Mouse (Mus musculus) heart, adult 2 months (tissue): ENCODE measurements around the gene Smarcd2. TPM values are rescaled to one million over a fixed set of nuclear protein-coding genes. Genes with fewer than 3 reads are reported as not detected.
A peak's percentile ranks its signal among the peaks of the same experiment; 100 is the strongest.

Source experiments
- DNase-seq, 2 experiments: peaks; one replicate each; pipeline ENCODE4 v3.0.0; 2021
- H3K27ac ChIP-seq: fragments of 200-600 bp; 2 replicates; pipeline ENCODE4 v1.8.1; 2022
- H3K27me3 ChIP-seq: fragments of 200-500 bp; 2 replicates; pipeline ENCODE4 v1.6.1; 2012; ENCODE audit warnings: mild to moderate bottlenecking, low read length, inconsistent platforms, mixed read lengths; ENCODE audit not compliant: control insufficient read depth, insufficient read depth
- H3K36me3 ChIP-seq: fragments of 200-500 bp; 2 replicates; pipeline ENCODE4 v1.6.1; 2012; ENCODE audit warnings: low read length, inconsistent platforms; ENCODE audit not compliant: control insufficient read depth, insufficient read depth
- H3K4me1 ChIP-seq: fragments of 200-500 bp; 2 replicates; pipeline ENCODE4 v1.6.1; 2011; ENCODE audit warnings: low read length; ENCODE audit not compliant: control insufficient read depth, insufficient read depth
- H3K4me3 ChIP-seq: fragments of 200-600 bp; 2 replicates; pipeline ENCODE4 v1.8.1; 2022
- H3K79me2 ChIP-seq: fragments of 200-500 bp; replicated peaks from 2 replicates; pipeline ENCODE4 v1.6.1; 2012; ENCODE audit warnings: mild to moderate bottlenecking, inconsistent platforms, low read length, moderate library complexity, mixed read lengths; ENCODE audit not compliant: control insufficient read depth, insufficient read depth
- H3K9ac ChIP-seq: fragments of 200-500 bp; 2 replicates; pipeline ENCODE4 v1.6.1; 2012; ENCODE audit warnings: low read depth, mild to moderate bottlenecking, control low read depth, inconsistent platforms, low read length, mixed read lengths
- CTCF ChIP-seq: fragments of 200-600 bp; IDR thresholded peaks from 2 replicates; pipeline ENCODE4 v1.8.1; 2022; ENCODE audit warnings: antibody characterized with exemption, mild to moderate bottlenecking, moderate library complexity
- EP300 ChIP-seq: fragments of 200-500 bp; IDR thresholded peaks from 2 replicates; pipeline ENCODE4 v1.6.1; 2011; ENCODE audit warnings: low read depth, low read length, control low read depth; ENCODE audit not compliant: insufficient read depth
- POLR2A ChIP-seq: fragments of 200-500 bp; IDR thresholded peaks from 2 replicates; pipeline ENCODE4 v1.6.1; 2011; ENCODE audit warnings: mild to moderate bottlenecking, low read depth, low read length, control low read depth; ENCODE audit not compliant: insufficient read depth
- WGBS: fragments of 180-500 bp; shearing (Covaris S2); methylation state at CpG from one replicate; pipeline ENCODE4 v1.1.7; 2018; 5-methylcytosine and 5-hydroxymethylcytosine counted together
- intact Hi-C: fragments of 180-260 bp; cut with DNase I; formaldehyde crosslinking; loops from one replicate; pipeline ENCODE4 v1.15.1; 2025
- polyA plus RNA-seq: library from polyadenylated mRNA; depleted of rRNA; stranded (reverse); fragments of >200 nt; gene quantifications from 2 replicates; pipeline ENCODE4 v1.2.3, GENCODE M21; 2012
- total RNA-seq, 2 experiments: library from RNA; stranded (reverse); gene quantifications; 2 replicates each; pipeline ENCODE4 v1.2.3; 2021

Smarcd2 gene
- total and polyA plus RNA-seq, 3 experiments, result 16.6 to 39.2 (median 17.2) TPM

DNA sequence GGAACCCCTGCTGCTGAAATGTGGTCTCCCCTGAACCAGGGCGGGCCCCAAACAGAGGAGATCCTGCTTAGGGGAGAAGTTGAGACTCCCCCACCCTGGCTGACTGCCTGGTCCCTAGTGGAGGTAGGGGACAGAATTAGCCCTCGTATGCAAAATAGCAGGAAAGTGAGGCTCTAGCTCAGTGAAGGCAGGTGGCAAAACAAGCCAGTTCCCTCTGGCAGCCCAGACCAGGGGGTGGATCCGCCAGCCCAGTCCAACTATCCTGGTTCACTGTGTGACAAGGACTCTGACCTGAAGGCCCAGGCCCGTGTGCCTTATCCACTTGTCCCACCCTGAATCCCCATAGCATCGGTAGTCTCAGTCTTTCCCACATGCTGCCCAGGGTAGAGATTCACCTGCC lies 37.4 kb upstream of the Smarcd2 start:
- Histone ChIP-seq H3K36me3 (no peaks in the 10 kb centered on the region), H3K9ac (no peak overlapping the region), H3K4me1 (no peaks in the 10 kb centered on the region), H3K27me3 (no peaks in the 10 kb centered on the region), H3K79me2 (no peaks in the 10 kb centered on the region), H3K27ac (no peak overlapping the region), H3K4me3 (no peak overlapping the region)
- DNase-seq, result peak in 1 of 2 experiments; percentile 44
- intact Hi-C loops, result no loop called here
- WGBS, result 83% methylated on average over 5 of the region's 5 CpGs
- TF ChIP-seq CTCF, result no peak
- TF ChIP-seq POLR2A, result no peak
- TF ChIP-seq EP300, result no peak

DNA sequence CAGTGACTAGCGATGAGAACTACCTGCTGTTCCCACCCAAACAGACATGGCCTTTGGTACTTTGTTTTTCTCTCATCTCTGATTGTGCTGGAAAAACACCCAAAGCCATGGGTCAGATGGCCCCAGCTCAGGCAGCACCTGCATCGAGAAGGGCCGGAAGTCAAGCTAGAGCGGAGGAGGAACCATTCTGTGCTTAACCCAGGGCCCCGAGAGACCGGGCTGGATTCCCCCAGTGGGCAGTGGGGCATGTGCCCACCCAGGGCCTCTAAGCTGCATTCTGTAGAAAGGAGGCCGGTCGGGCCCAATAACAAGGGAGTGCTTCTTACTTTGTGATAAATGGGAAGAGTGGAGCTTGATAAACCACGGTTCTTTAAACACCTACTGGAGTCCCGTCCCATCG lies 35.4 kb upstream of the Smarcd2 start:
- no peak overlapping the region for H3K4me3 ChIP-seq
- no peak overlapping the region for H3K9ac ChIP-seq
- intact Hi-C loops, result no loop called here
- H3K79me2 ChIP-seq, result no peaks in the 10 kb centered on the region
- H3K4me1 ChIP-seq, result no peaks in the 10 kb centered on the region
- TF ChIP-seq POLR2A (no peak), CTCF (no peak), EP300 (no peak)
- 70% methylated on average over 11 of the region's 11 CpGs for WGBS
- H3K27me3 ChIP-seq, result no peaks in the 10 kb centered on the region
- H3K27ac ChIP-seq, result no peak overlapping the region
- peak in 1 of 2 experiments; percentile 61 for DNase-seq
- H3K36me3 ChIP-seq, result no peaks in the 10 kb centered on the region

DNA sequence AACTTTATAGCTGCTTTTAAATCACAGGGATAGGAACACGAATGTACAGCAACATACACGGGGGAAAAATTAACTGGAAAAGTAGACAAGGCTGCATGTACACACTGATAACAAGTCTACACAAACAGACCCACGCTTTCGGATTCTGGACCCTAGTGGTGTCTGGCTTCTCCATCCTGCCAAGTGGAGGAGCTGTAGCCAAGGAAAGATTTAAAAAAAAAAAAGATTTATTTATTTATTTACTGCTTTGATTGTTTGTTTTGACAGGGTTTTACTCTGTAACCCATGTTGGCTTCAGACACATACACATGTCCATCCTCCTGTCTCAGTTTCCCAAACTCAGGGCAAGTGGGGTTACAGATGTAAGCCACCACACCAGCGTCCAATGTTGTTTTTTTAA lies 34.7 kb upstream of the Smarcd2 start:
- H3K4me3 ChIP-seq, result no peak overlapping the region
- H3K27me3 ChIP-seq, result no peaks in the 10 kb centered on the region
- no peak for TF ChIP-seq EP300
- no peak overlapping the region for H3K27ac ChIP-seq
- no peaks in the 10 kb centered on the region for H3K79me2 ChIP-seq
- intact Hi-C loops, result no loop called here
- H3K4me1 ChIP-seq, result no peaks in the 10 kb centered on the region
- 49% methylated on average over 5 of the region's 5 CpGs for WGBS
- H3K9ac ChIP-seq, result no peak overlapping the region
- no peak for DNase-seq
- no peaks in the 10 kb centered on the region for H3K36me3 ChIP-seq

DNA sequence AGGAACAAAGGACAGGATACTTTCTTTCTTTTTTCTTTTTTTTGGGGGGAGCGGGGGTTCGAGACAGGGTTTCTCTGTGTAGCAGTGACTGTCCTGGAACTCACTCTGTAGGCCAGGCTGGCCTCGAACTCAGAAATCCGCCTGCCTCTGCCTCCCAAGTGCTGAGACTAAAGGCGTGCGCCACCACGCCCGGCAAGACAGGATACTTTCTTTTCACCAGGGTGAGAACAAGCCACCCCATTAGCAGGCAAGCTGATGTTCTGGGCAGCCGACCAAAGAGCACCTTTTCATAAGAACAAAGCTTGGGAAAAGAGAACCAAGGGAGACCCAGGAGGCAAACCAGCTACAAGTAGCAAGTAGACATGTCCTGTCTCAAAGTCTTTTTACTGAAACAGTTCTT lies 34.0 kb upstream of the Smarcd2 start:
- intact Hi-C loops, result no loop called here

DNA sequence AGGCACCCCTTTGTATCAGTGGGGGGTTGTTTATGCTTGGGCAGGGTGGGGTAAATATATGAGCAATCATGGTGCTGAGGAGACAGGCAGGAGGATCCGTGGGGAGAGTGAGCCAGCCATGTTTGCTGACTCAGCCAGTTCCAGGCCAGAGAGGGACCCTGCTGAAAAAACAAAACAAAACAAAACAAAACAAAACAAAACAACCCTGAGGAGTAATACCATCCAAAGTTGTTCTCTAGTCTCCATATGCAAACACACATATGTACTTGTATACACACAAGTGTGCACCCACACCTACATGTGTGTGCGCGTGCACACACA lies 33.3 kb upstream of the Smarcd2 start:
- TF ChIP-seq CTCF, result no peak
- TF ChIP-seq POLR2A, result no peak
- no peak for TF ChIP-seq EP300
- Histone ChIP-seq H3K27me3 (no peaks in the 10 kb centered on the region), H3K27ac (no peak overlapping the region), H3K4me1 (no peaks in the 10 kb centered on the region), H3K36me3 (no peaks in the 10 kb centered on the region), H3K4me3 (no peak overlapping the region), H3K9ac (no peak overlapping the region), H3K79me2 (no peaks in the 10 kb centered on the region)
- WGBS, result 82% methylated on average over 3 of the region's 3 CpGs
- intact Hi-C loops, result no loop called here
- DNase-seq, result no peak

More for the DNA sequence above, 34.0 kb upstream of the Smarcd2 start:
- WGBS, result 90% methylated on average over 9 of the region's 9 CpGs
- no peak overlapping the region for H3K27ac ChIP-seq
- no peak for DNase-seq
- H3K27me3 ChIP-seq, result no peaks in the 10 kb centered on the region
- H3K79me2 ChIP-seq, result no peaks in the 10 kb centered on the region
- TF ChIP-seq EP300, result no peak
- no peak for TF ChIP-seq CTCF
- no peak for TF ChIP-seq POLR2A
- no peak overlapping the region for H3K9ac ChIP-seq
- no peaks in the 10 kb centered on the region for H3K36me3 ChIP-seq
- H3K4me1 ChIP-seq, result no peaks in the 10 kb centered on the region
- no peak overlapping the region for H3K4me3 ChIP-seq

DNA sequence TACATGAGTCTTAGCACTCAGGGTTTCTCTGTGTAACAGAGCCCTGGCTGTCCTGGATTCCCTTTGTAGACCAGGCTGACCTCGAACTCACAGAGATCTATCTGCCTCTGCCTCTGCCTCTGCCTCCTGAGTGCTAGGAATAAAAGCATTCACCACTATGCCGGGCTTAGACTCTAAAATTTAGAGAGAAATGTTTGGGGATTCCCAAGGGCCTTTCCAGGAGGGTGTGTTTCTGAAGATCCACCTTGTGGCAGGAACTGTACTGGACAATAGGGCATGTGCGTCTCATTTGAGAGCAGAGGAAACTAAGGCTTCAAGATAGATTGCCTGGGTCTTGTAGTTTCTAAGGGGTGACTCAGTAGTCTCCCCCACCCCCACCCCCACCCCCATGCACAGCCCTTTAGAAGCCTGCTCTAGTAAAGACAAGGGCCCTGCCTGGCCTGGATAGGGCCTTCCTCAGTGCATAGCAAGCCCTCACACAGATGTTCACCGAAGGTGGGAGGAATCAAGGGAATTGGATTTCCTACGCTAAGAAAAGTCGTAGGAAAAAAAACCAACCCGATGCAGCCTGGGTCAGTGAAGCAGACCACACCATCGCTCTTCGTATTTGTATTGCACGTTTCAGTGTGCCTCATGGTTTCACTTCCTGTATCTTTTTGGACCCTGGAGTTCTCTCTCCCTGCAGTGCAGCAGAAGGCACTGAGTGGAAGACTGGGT lies 32.7 kb upstream of the Smarcd2 start:
- no peaks in the 10 kb centered on the region for H3K27me3 ChIP-seq
- DNase-seq, result peak in 1 of 2 experiments; percentile 41
- no peak overlapping the region for H3K4me3 ChIP-seq
- no peaks in the 10 kb centered on the region for H3K4me1 ChIP-seq
- intact Hi-C loops, result loop anchor here (2.0 kb wide), 1 partner anchor 19 kb away; no protein-coding TSS in a partner anchor
- no peak for TF ChIP-seq CTCF
- TF ChIP-seq POLR2A, result no peak
- TF ChIP-seq EP300, result no peak
- no peak overlapping the region for H3K27ac ChIP-seq
- H3K36me3 ChIP-seq, result no peaks in the 10 kb centered on the region
- H3K79me2 ChIP-seq, result no peaks in the 10 kb centered on the region
- WGBS, result 76% methylated on average over 10 of the region's 10 CpGs
- H3K9ac ChIP-seq, result no peak overlapping the region
